Mouse (Mus musculus) 3T3-L1 (cell line): ENCODE data around the gene Gm2174.
A peak's percentile ranks its signal among the peaks of the same experiment; 100 is the strongest.

ENCODE experiments used
- DNase-seq: peaks from one replicate; pipeline ENCODE4 v3.0.0-alpha.2; 2015; ENCODE audit warnings: low read depth, low spot score

Gm2174 gene

GRCm38 (mm10) chrX:56497241-56497640, 49.5 kb downstream of the Gm2174 start:
- DNase-seq = peak; percentile 55
